Mouse (Mus musculus): Measurements from ENCODE around the gene Olfr1440. TPM values are rescaled to one million over a fixed set of nuclear protein-coding genes. Genes with fewer than 3 reads are reported as not detected.

The Olfr1440 gene
- polyA plus RNA-seq (2015; fragmentation: Nextera tagmentation; extraction: Ambion mirVana), result not detected in 2 replicates

DNA sequence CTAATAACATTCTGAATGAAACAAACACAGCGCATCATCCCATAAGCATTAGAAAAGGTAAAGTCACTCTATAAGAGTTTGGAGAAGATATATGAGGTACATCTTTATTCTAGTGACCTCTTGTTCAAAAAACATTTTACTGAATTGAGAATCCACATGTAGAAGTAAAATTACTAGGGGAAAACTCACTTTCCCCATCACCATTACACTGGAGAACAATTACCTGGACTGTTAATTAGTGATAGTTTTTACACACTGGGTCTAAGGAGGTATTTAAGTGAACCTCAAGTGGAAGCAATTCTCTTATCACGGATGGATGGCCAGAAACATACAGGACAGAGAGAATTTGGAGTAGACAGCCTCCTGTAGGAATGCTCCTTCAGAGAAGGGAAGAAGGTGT is at the start of gene Olfr1440:
Gene Olfr1440, plus strand, starts transcription at position 301 of the 400 bp plus-strand sequence.
- no peak for ATAC-seq (replicated peaks; ENCODE audit: low FRiP score, low read depth)
- Histone ChIP-seq H3K4me1 (replicated peaks; ENCODE audit: insufficient read depth, low read length) (no peaks in the 10 kb centered on the region), H3K9me3 (replicated peaks; ENCODE audit: low read length) (no peaks in the 10 kb centered on the region), H3K27ac (no peak within 1 kb of the TSS), H3K27me3 (ENCODE audit: insufficient read depth, low read length) (no peaks in the 10 kb centered on the region), H3K4me3 (replicated peaks; ENCODE audit: low read depth, low read length) (no peak within 1 kb of the TSS), H3K4me2 (ENCODE audit: low read length) (no peak within 1 kb of the TSS), H3K36me3 (ENCODE audit: insufficient read depth, low read length) (no peaks in the 10 kb centered on the region), H3K9ac (ENCODE audit: low read depth, low read length) (no peak within 1 kb of the TSS)
- TF ChIP-seq CTCF (IDR thresholded peaks at IDR 0.05; ENCODE audit: low read depth), result no peak
- DNase-seq (ENCODE audit: low spot score), result no peak
- 78% methylated on average over 2 of the region's 2 CpGs for WGBS

- WGBS, result 77% methylated on average over 3 of the region's 3 CpGs
- Histone ChIP-seq H3K9ac (ENCODE audit: low read depth, low read length) (no peak overlapping the region), H3K27me3 (ENCODE audit: insufficient read depth, low read length) (no peaks in the 10 kb centered on the region), H3K4me2 (ENCODE audit: low read length) (no peak overlapping the region), H3K4me1 (replicated peaks; ENCODE audit: insufficient read depth, low read length) (no peaks in the 10 kb centered on the region), H3K4me3 (replicated peaks; ENCODE audit: low read depth, low read length) (no peak overlapping the region), H3K36me3 (ENCODE audit: insufficient read depth, low read length) (no peaks in the 10 kb centered on the region), H3K9me3 (replicated peaks; ENCODE audit: low read length) (no peaks in the 10 kb centered on the region), H3K27ac (no peak overlapping the region)
- no peak for TF ChIP-seq CTCF (IDR thresholded peaks at IDR 0.05; ENCODE audit: low read depth)
- DNase-seq (ENCODE audit: low spot score) (no peak), ATAC-seq (replicated peaks; ENCODE audit: low FRiP score, low read depth) (no peak)
Observed at GRCm38 (mm10) chr19:12373004-12373403, 14.1 kb upstream of the Olfr1440 start.

- Histone ChIP-seq H3K27me3 (ENCODE audit: insufficient read depth, low read length) (no peaks in the 10 kb centered on the region), H3K4me2 (ENCODE audit: low read length) (no peak overlapping the region), H3K36me3 (ENCODE audit: insufficient read depth, low read length) (no peaks in the 10 kb centered on the region), H3K9me3 (replicated peaks; ENCODE audit: low read length) (no peaks in the 10 kb centered on the region), H3K9ac (ENCODE audit: low read depth, low read length) (no peak overlapping the region), H3K27ac (no peak overlapping the region), H3K4me1 (replicated peaks; ENCODE audit: insufficient read depth, low read length) (no peaks in the 10 kb centered on the region), H3K4me3 (replicated peaks; ENCODE audit: low read depth, low read length) (no peak overlapping the region)
- TF ChIP-seq CTCF (IDR thresholded peaks at IDR 0.05; ENCODE audit: low read depth), result no peak
- WGBS, result 60% methylated on average over 2 of the region's 2 CpGs
- DNase-seq (ENCODE audit: low spot score), result no peak
- ATAC-seq (replicated peaks; ENCODE audit: low FRiP score, low read depth), result no peak
Observed at GRCm38 (mm10) chr19:12374465-12375025, 12.5 kb upstream of the Olfr1440 start.

GRCm38 (mm10) chr19:12413737-12414136 is 26.7 kb downstream of the Olfr1440 start:
- no peaks in the 10 kb centered on the region for H3K27me3 ChIP-seq (ENCODE audit: insufficient read depth, low read length)
- H3K36me3 ChIP-seq (ENCODE audit: insufficient read depth, low read length), result no peaks in the 10 kb centered on the region
- H3K27ac ChIP-seq, result no peak overlapping the region
- ATAC-seq (replicated peaks; ENCODE audit: low FRiP score, low read depth), result no peak
- no peak overlapping the region for H3K4me3 ChIP-seq (replicated peaks; ENCODE audit: low read depth, low read length)
- H3K4me2 ChIP-seq (ENCODE audit: low read length), result no peak overlapping the region
- TF ChIP-seq CTCF (IDR thresholded peaks at IDR 0.05; ENCODE audit: low read depth), result no peak
- H3K4me1 ChIP-seq (replicated peaks; ENCODE audit: insufficient read depth, low read length), result no peaks in the 10 kb centered on the region
- H3K9ac ChIP-seq (ENCODE audit: low read depth, low read length), result no peak overlapping the region
- no peaks in the 10 kb centered on the region for H3K9me3 ChIP-seq (replicated peaks; ENCODE audit: low read length)
- no peak for DNase-seq (ENCODE audit: low spot score)

DNA sequence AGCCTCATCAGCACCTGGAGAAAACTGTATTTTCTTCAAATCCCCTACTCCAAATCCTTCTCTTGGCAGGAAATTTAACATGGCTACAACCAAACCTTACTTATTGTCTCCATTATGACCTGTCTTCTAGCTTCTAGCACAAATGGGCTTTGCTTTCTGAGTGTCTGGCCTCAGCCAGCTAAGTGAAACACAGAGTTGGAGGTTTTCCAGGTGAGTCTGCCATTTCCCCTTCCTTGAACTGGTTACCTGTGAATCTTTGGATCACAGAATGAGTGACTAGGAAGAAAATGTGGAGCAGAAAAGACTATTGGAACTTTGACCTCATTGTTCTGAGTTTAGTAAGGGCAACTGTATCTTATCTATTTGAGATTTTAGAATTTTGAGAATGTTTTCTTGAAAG is 30.3 kb downstream of the Olfr1440 start, which contains the start of gene Olfr1441:
Gene Olfr1441, plus strand, starts transcription at position 73 of the 400 bp plus-strand sequence.
- Histone ChIP-seq H3K4me1 (replicated peaks; ENCODE audit: insufficient read depth, low read length) (no peaks in the 10 kb centered on the region), H3K9me3 (replicated peaks; ENCODE audit: low read length) (no peaks in the 10 kb centered on the region), H3K36me3 (ENCODE audit: insufficient read depth, low read length) (no peaks in the 10 kb centered on the region), H3K27me3 (ENCODE audit: insufficient read depth, low read length) (no peaks in the 10 kb centered on the region), H3K4me2 (ENCODE audit: low read length) (no peak within 1 kb of the TSS), H3K4me3 (replicated peaks; ENCODE audit: low read depth, low read length) (no peak within 1 kb of the TSS), H3K27ac (no peak within 1 kb of the TSS), H3K9ac (ENCODE audit: low read depth, low read length) (no peak within 1 kb of the TSS)
- TF ChIP-seq CTCF (IDR thresholded peaks at IDR 0.05; ENCODE audit: low read depth), result no peak
- DNase-seq (ENCODE audit: low spot score) (no peak), ATAC-seq (replicated peaks; ENCODE audit: low FRiP score, low read depth) (no peak)

DNA sequence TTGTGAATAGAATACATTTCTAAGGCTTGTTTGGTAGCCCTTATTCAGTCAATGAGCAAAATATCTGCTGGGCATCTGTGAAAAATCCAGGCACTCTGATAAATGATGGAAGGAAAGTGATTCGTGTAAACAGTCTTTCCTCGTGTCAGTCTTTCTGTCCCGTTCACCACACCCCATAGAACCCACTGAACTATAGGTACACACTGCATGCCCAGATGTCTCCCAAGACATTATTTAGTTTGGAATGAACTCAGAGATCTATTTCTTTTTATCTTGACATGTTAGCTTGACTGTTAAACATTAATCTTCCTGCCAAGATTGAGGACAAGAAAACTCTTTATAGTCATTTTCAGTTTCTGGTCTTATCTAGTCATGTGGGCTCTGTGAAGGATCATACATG is 31.2 kb downstream of the Olfr1440 start:
- Histone ChIP-seq H3K4me3 (replicated peaks; ENCODE audit: low read depth, low read length) (no peak overlapping the region), H3K36me3 (ENCODE audit: insufficient read depth, low read length) (no peaks in the 10 kb centered on the region), H3K27me3 (ENCODE audit: insufficient read depth, low read length) (no peaks in the 10 kb centered on the region), H3K4me1 (replicated peaks; ENCODE audit: insufficient read depth, low read length) (no peaks in the 10 kb centered on the region), H3K27ac (no peak overlapping the region), H3K4me2 (ENCODE audit: low read length) (no peak overlapping the region), H3K9me3 (replicated peaks; ENCODE audit: low read length) (no peaks in the 10 kb centered on the region), H3K9ac (ENCODE audit: low read depth, low read length) (no peak overlapping the region)
- WGBS, result 76% methylated on average over 3 of the region's 3 CpGs
- DNase-seq (ENCODE audit: low spot score), result no peak
- no peak for TF ChIP-seq CTCF (IDR thresholded peaks at IDR 0.05; ENCODE audit: low read depth)
- ATAC-seq (replicated peaks; ENCODE audit: low FRiP score, low read depth), result no peak

GRCm38 (mm10) chr19:12420555-12420954 is 33.5 kb downstream of the Olfr1440 start:
- ATAC-seq (replicated peaks; ENCODE audit: low FRiP score, low read depth), result no peak
- no peak overlapping the region for H3K4me2 ChIP-seq (ENCODE audit: low read length)
- 76% methylated on average over 6 of the region's 6 CpGs for WGBS
- no peak overlapping the region for H3K27ac ChIP-seq
- no peak overlapping the region for H3K4me3 ChIP-seq (replicated peaks; ENCODE audit: low read depth, low read length)
- H3K36me3 ChIP-seq (ENCODE audit: insufficient read depth, low read length), result no peaks in the 10 kb centered on the region
- DNase-seq (ENCODE audit: low spot score), result no peak
- no peak for TF ChIP-seq CTCF (IDR thresholded peaks at IDR 0.05; ENCODE audit: low read depth)
- H3K4me1 ChIP-seq (replicated peaks; ENCODE audit: insufficient read depth, low read length), result no peaks in the 10 kb centered on the region
- H3K9ac ChIP-seq (ENCODE audit: low read depth, low read length), result no peak overlapping the region
- H3K9me3 ChIP-seq (replicated peaks; ENCODE audit: low read length), result no peaks in the 10 kb centered on the region
- H3K27me3 ChIP-seq (ENCODE audit: insufficient read depth, low read length), result no peaks in the 10 kb centered on the region
